Mouse (Mus musculus) embryo, embryonic 10.5 days (tissue): ENCODE measurements at regions not wholly inside any gene's neighbourhood (a gene's known extent, or its start where the extent isn't known, plus 50 kb on each side); places are given as distances from the start of the nearest gene placed in this dataset.

ENCODE experiments used
- DNase-seq: peaks from one replicate; pipeline ENCODE4 v3.0.0-alpha.2; 2015; ENCODE audit warnings: low spot score

GRCm38 (mm10) chr8:10906353-10906752 lies 101.9 kb downstream of the Irs2 start:
- no peak for DNase-seq

- no peak for DNase-seq
These were observed 102.5 kb downstream of the Irs2 start for GRCm38 (mm10) chr8:10905761-10906160.

- no peak for DNase-seq
These were observed 104.3 kb downstream of the Irs2 start for GRCm38 (mm10) chr8:10903957-10904356.

GRCm38 (mm10) chr8:10901954-10902353 lies 106.3 kb downstream of the Irs2 start:
- DNase-seq: no peak

GRCm38 (mm10) chr8:10901014-10901413 lies 107.2 kb downstream of the Irs2 start:
- no peak for DNase-seq

- DNase-seq: peak; percentile 45
These were observed 108.6 kb downstream of the Irs2 start for GRCm38 (mm10) chr8:10899581-10900155.

GRCm38 (mm10) chr8:10898562-10899527 lies 109.4 kb downstream of the Irs2 start:
- DNase-seq: peak; percentile 61

- no peak for DNase-seq
These were observed 110.7 kb downstream of the Irs2 start for GRCm38 (mm10) chr8:10897573-10897972.

- no peak for DNase-seq
These were observed 113.1 kb downstream of the Irs2 start for GRCm38 (mm10) chr8:10895178-10895577.

- DNase-seq: no peak
These were observed 114.0 kb downstream of the Irs2 start for GRCm38 (mm10) chr8:10894306-10894705.

GRCm38 (mm10) chr8:10893709-10894108 lies 114.5 kb downstream of the Irs2 start:
- no peak for DNase-seq

- DNase-seq: no peak
These were observed 116.4 kb downstream of the Irs2 start for GRCm38 (mm10) chr8:10891906-10892305.

GRCm38 (mm10) chr8:10891440-10891839 lies 116.8 kb downstream of the Irs2 start:
- no peak for DNase-seq

- DNase-seq: no peak
These were observed 122.8 kb downstream of the Irs2 start for GRCm38 (mm10) chr8:10885452-10885851.

GRCm38 (mm10) chr8:10883418-10883817 lies 124.8 kb downstream of the Irs2 start:
- DNase-seq: no peak

- no peak for DNase-seq
These were observed 125.9 kb downstream of the Irs2 start for GRCm38 (mm10) chr8:10882381-10882780.

- peak; percentile 19 for DNase-seq
These were observed 128.4 kb downstream of the Irs2 start for GRCm38 (mm10) chr8:10879883-10880282.

- no peak for DNase-seq
These were observed 129.0 kb downstream of the Irs2 start for GRCm38 (mm10) chr8:10879049-10879847.

GRCm38 (mm10) chr8:10878371-10878770 lies 129.9 kb downstream of the Irs2 start:
- no peak for DNase-seq

- no peak for DNase-seq
These were observed 133.1 kb downstream of the Irs2 start for GRCm38 (mm10) chr8:10875170-10875569.

- DNase-seq: no peak
These were observed 136.8 kb downstream of the Irs2 start for GRCm38 (mm10) chr8:10871451-10871850.

- DNase-seq: no peak
These were observed 137.7 kb downstream of the Irs2 start for GRCm38 (mm10) chr8:10870423-10871055.
